Mouse (Mus musculus) spleen, postnatal 14 days (tissue): ENCODE measurements around the gene Cdk8.
A peak's percentile ranks its signal among the peaks of the same experiment; 100 is the strongest.

ENCODE experiments used
- DNase-seq, 2 experiments: peaks; one replicate each; pipeline ENCODE4 v3.0.0; 2021 to 2022; ENCODE audit warnings: low spot score in 2 of 2

Cdk8 gene

DNA sequence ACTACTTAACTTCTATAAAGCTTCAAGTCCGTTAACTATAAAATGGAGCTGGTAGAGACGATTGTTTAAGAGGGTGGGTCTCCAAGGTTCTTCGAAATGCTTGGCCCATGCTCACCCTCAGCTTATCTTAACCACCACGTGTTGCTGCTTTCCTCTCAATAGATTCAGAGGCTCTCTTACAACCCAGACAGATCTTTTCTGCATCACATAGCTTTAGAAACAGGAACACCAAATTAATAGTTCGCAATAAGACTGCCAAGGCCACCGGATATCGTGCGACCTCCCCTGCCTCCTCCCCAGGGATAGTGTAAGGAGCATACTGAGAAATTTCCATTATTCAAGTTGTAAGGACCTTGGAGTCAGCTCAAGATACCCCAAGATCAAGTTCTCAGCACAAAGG is 87.4 kb downstream of the Cdk8 start:
- DNase-seq, result no peak

DNA sequence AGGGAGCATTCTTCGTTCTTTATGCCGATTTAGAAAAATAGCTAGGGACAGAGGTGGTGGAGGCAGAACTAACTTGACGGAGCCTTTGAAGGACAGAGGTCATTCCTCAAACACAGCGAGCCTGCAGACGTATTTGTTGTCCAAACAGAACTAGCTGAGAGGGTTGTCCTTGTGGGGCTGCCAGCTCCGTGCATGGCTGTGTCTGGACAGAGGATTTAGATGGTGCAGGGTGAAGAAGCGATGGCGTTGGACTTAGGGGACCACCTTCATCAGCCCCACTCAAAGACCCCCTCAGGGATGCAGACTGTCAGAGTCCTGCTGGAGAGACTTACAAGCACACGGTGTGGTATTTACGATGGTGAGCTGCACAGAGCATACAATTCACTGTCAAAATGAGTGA is 97.9 kb downstream of the Cdk8 start:
- DNase-seq, result no peak

DNA sequence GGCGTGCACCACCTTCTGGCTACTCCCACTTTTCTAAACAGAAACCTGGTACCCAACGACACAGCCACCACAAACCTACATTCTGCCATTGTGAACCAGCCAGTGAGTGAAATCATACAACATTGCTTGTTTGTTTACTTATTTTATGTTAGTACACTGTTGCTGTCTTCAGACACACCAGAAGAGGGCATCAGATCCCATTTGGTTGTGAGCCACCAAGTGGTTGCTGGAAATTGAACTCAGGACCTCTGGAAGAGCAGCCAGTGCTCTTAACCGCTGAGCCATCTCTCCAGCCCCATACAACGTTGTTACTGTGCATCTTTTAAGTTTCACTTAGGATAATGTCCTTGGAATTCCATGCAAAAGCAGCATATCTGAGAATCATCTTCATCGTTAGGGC is 98.5 kb downstream of the Cdk8 start:
- no peak for DNase-seq

DNA sequence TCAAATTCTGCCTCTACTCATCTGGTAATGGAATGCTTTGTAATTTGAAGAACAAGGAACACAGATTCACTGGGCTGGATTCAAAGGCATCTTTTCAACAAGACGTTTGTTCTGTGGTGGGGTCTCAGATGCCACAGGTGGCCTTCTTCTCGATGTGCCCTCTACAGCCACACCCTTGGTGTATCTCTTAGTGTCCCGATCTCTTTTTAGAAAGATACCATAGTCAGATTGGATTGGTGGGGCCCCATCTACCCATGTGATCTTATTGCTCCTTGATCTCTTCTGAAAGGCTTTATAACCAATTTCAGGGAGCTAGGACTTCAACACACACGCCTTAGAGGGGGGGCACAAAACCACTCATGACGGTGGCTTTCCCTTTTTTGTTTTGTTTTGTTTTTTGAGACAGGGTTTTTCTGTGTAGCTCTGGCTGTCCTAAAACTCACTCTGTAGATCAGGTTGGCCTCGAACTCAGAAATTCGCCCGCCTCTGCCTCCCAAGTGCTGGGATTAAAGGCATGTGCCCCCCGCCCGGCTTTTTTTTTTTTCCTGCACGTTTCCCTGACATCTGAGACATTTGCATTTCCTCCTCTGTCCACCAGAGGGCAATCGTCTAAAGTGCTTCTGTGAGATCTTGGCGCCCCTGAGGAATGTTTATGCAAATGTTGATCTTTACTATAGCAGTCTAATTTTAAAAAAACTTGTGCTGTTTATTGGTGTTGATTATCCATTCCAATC is 99.2 kb downstream of the Cdk8 start:
- DNase-seq, result peak in 1 of 2 experiments; percentile 20

DNA sequence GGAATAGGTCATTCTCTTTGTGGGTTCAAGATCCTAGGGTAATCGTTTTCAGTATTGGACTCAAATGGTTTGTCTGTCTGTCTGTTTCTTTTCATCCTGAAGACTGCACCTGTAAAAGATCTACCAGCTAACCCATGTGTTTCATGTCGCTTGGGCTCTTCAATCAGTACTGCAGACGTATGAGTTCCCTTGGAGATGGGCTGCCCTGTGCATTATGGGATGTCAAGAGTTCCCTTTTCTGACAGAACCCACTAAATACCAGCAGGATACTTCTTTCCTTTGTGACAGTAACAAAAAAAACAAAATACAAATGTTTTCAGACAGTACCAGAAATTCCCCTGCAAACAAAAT is 99.7 kb downstream of the Cdk8 start:
- DNase-seq, result no peak

DNA sequence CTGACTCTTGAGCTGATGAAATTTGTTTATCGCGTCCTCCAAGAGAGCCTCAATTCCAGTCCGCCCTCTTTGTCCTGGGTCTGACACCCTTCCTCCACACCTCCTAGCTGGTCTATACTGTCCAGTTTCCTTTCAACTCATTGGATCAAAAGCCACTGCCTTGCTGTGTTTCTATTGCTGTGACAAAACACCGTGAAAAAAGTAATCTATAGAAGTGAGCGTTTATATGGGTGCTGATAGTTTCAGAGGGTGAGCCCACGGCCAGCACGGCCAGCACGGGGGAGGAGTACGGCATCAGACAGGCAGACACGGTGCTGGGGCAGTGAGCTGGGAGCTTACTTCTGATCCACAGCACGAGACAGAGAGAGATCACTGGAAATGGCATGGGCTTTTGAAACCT is 100.1 kb downstream of the Cdk8 start:
- DNase-seq, result no peak

DNA sequence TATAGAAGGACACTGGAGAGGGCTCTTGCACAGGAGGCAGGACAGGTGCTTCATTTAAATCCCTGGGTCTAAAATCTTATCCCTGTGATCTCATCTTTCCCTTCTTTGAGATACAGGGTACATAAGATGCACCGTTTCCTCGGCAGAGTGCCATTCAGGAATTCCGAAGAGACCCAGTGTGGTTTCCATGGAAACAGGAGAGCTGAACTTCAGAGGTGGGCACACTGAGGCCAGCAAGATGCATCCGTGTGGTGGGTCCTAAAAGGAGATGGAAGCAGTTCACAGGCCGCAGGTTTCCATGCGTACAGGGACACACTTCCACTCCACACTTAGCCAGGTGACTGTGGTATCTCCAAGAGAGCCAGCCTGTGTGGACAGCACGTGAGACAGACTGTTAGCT is 101.5 kb downstream of the Cdk8 start:
- no peak for DNase-seq

DNA sequence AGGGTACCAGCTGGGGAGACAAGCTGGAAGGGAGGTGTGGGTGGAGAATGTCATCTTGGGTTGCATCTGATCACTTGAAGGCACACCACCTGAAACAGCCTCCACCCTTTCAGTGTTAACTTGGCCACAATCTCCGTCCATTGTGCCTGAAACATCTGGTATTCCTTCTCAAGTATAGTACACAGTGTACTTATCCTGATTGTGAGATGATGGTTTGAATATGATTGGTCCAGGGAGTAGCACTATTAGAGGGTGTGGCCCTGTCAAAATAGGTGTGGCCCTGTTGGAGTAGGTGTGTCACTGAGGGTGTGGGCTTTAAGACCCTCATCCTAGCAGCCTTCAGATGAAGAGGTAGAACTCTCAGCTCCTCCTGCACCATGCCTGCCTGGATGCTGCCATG is 103.4 kb downstream of the Cdk8 start:
- DNase-seq, result no peak

DNA sequence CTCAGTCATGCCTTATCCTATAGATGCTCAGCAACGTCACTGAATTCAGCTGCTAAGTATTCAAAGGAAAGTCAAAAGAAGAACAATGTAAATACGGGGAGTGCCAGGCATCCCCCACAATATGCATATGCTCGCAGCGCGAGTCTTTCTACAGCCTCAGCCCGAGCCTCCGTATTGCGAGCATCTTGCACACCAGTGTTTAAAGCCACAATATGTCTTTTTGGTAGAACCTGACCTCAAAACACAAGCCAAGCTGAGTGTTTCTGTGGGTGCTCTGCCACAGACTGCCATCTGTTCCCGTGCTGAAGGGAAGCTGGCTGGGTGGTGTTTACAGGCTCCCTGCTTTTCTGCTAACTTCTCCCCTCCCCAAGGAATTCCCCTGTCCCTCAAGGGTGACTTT is 107.0 kb downstream of the Cdk8 start:
- no peak for DNase-seq

DNA sequence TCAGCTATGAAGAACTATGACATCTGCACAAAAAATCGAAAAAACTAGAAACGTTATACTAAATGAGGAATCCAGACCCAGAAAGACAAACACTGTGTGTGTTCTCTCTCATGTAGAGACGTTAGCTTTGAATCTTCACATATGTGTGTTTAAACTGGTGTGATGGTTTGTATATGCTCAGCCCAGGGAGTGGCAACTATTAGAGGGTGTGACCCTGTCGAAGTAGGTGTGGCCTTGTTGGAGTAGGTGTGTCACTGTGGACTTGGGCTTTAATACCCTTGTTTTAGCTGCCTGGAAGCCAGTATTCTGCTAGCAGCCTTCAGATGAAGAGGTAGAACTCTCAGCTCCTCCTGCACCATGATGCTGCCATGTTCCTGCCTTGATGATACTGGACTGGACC is 109.0 kb downstream of the Cdk8 start:
- no peak for DNase-seq

DNA sequence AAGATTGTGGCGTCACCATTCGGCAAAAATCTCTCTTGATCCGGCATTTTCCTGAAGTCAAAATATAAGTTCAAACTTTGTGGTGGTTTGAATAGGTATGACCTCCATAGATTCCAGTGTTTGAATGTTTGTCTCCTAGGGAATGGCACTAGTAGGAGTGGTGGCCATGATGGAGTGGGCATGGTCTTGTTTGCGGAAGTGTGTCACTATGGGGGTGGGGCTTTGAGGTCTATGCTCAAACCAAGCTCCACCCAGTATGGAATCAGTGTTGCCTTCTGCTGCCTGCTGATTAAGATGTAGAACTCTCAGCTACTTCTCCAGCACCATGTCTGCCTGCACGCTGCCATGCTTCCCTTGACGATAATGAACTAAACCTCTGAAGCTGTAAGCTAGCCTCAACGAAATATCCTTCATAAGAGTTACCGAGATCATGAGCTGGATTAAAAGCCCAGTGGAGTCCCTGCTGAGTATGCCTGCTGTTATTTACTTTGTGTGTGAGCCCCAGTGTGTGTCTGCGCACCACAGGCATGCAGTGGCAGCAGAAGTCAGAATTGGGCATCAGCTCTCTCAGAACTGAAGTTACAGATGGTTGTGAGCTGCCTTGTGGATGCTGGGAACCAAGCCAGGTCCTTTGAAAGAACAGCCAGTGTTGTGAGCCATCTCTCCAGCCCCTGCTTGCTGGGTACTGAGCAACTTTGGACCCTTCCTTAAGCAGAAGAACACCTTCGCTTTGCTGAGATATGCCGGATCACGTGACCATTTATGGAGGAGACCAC is 114.1 kb downstream of the Cdk8 start:
- no peak for DNase-seq

DNA sequence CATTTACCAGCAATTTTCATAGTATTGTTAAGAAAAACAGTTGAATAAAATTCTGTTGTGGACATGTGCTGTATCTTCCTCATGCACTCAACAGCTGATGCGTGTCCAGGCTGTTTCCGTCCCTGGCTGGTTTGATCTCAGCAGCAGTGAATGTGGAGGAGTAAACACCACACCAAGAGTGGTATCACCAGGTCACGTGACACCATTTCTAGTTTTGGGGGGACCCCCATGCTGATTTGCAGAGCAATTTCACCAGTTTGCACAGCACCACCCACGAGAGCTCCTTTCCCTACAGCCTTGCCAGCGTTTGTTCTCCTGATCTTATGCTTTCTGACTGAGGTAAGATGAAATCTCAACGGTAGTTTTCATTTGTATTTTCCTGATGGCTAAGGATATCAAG is 116.1 kb downstream of the Cdk8 start:
- no peak for DNase-seq

DNA sequence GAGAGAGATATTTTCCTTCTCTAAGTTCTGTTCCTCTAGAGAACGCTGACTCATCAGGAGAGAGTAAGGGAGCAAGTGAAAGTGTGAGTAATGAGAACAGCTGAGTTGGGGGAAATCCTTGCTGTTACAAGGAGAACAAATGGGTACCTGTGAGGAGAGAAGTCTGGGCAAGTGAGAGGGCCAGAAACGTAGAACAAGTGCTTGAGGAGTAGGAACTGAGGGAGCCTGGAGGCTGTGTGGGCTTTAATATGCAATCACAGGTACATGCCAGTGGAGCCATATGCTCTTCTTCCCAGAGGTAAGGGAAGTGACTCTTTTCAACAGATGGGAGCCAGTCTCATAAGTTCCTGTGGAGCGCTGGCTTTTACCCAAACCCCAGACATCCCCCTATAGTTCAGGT is 118.2 kb downstream of the Cdk8 start:
- no peak for DNase-seq

DNA sequence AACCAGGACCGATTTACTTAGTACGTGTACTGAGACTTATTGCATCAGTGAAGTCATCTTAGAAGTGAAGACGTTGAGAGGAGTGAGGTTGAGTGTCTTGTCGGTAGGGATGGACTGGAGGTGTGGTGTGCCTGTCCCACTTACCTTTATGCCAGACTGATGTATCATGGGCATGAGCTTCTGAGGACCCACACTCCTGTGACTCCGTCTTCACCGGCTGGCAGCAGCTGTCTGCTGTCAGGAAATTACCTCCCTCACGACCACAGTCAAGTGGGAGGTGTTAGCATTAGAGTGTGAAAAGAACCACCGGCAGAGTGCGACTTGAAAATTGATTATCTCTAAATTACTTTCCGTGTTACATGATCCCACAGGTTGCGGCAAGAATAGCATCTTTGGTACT is 119.8 kb downstream of the Cdk8 start:
- no peak for DNase-seq

DNA sequence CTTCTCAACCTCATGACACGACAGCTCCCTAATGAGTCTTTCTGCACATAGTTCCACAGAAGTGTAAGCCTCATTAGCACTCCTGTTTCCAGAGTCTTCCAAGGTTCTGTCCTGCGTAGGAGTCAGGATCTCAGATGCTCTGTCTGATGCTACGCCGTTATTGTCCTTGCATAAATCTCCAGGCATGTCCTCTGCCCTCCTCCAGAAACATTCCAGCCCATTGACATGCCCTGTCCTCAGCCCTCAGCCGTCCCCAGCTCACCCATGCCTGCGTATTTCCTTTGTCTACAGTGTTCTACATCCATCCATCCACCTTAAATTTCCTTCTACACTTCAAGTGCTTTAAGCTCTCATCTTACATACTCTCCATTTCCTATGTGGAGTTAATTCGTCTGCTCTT is 121.0 kb downstream of the Cdk8 start:
- DNase-seq, result no peak
